Mouse (Mus musculus): ENCODE data around the gene Crebrf.

DNA sequence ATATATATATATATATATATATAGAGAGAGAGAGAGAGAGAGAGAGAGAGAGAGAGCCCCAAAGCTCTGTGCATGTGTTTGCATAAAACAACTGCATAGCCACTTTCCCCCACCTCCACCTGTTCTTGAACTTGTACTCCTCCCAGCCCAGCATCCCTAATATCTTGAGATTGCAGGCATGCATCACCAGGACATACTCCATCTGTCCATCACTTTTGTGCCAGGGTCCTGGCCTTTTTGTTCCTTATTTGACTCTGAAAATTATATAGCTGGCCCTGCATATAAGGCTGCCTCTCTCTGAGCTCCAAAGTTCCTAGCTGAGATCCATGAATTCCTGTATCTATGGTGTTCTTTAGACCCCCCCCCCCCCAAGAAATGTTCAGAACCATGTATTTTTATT, 7.0 kb upstream of the Crebrf start:
- TF ChIP-seq CTCF (IDR thresholded peaks at IDR 0.05; ENCODE audit: low read depth): no peak
- TF ChIP-seq EP300 (IDR thresholded peaks at IDR 0.05; ENCODE audit: low read depth): no peak

Data from heart, postnatal 0 days (tissue).